Comparison of ENCODE assay signal across 14 mouse cellular contexts in the genomic region with DNA sequence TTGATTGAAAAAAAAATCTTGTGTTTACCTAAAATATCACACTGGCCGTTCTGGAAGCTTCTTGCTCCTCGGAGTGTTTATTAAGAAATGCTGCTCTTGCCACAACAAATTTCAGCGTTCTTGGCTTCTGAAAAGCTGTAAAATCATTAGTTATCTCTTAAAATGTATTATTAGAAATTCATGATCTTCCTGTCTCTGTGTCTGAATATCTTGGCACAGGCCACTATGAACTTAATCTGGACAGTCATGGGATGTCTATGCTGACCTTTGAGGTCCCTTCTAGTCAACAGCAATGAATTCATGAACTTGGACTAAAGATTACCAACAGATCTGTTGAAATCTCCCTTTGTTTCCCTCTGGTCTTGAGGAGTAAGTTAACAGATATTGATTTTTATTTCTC.
"Had no signal": no experiment of that assay in that cellular context is flagged by ENCODE, and none has a peak within 500 bp of the region (broad histone marks: within the 10 kb centered on the region; RNA-seq: fewer than 3 reads in every experiment).

No protein-coding gene starts in this region.

- ATAC-seq: hindbrain, postnatal 0 days; midbrain, embryonic 16.5 days had no signal

- DNase-seq: layer of hippocampus, adult 9-11 months; layer of hippocampus, postnatal 36 days; lung, adult 2 months; lung, postnatal 10 days; right cerebral cortex, postnatal 4 days; thymus, adult 2 months; thymus, postnatal 25 days had no signal

- H3K27ac ChIP-seq: hindbrain, postnatal 0 days; limb, embryonic 12.5 days; liver, embryonic 13.5 days; midbrain, embryonic 12.5 days; neural tube, embryonic 13.5 days; stomach, embryonic 15.5 days had no signal

- H3K36me3 ChIP-seq: limb, embryonic 12.5 days; liver, embryonic 13.5 days; midbrain, embryonic 12.5 days; neural tube, embryonic 13.5 days; stomach, embryonic 15.5 days had no signal

- H3K9ac ChIP-seq: limb, embryonic 12.5 days; liver, embryonic 13.5 days; midbrain, embryonic 12.5 days; neural tube, embryonic 13.5 days; stomach, embryonic 15.5 days had no signal

- H3K4me2 ChIP-seq: limb, embryonic 12.5 days; liver, embryonic 13.5 days; midbrain, embryonic 12.5 days; neural tube, embryonic 13.5 days; stomach, embryonic 15.5 days had no signal

- H3K9me3 ChIP-seq: limb, embryonic 12.5 days; liver, embryonic 13.5 days; midbrain, embryonic 12.5 days had no signal

- H3K27me3 ChIP-seq: limb, embryonic 12.5 days; liver, embryonic 13.5 days; midbrain, embryonic 12.5 days; neural tube, embryonic 13.5 days; stomach, embryonic 15.5 days had no signal

- H3K4me3 ChIP-seq: limb, embryonic 12.5 days; liver, embryonic 13.5 days; midbrain, embryonic 12.5 days; neural tube, embryonic 13.5 days; stomach, embryonic 15.5 days had no signal

- H3K4me1 ChIP-seq: limb, embryonic 12.5 days; midbrain, embryonic 12.5 days; neural tube, embryonic 13.5 days; stomach, embryonic 15.5 days had no signal
